Mouse (Mus musculus) ovary, adult 10 weeks (tissue): ENCODE results near the gene Ptpn3. TPM values are rescaled to one million over a fixed set of nuclear protein-coding genes. Genes with fewer than 3 reads are reported as not detected.

Experiments used
- polyA plus RNA-seq: library from polyadenylated mRNA; stranded (reverse); fragments of 350-450 nt; fragmentation: Illumina TruSeq; extraction: RNeasy Lipid Tissue Mini Kit (QIAGEN cat#74804); gene quantifications from one replicate; pipeline ENCODE4 v1.2.3, GENCODE M21; 2014

The Ptpn3 gene
- 11.5 TPM for polyA plus RNA-seq

DNA sequence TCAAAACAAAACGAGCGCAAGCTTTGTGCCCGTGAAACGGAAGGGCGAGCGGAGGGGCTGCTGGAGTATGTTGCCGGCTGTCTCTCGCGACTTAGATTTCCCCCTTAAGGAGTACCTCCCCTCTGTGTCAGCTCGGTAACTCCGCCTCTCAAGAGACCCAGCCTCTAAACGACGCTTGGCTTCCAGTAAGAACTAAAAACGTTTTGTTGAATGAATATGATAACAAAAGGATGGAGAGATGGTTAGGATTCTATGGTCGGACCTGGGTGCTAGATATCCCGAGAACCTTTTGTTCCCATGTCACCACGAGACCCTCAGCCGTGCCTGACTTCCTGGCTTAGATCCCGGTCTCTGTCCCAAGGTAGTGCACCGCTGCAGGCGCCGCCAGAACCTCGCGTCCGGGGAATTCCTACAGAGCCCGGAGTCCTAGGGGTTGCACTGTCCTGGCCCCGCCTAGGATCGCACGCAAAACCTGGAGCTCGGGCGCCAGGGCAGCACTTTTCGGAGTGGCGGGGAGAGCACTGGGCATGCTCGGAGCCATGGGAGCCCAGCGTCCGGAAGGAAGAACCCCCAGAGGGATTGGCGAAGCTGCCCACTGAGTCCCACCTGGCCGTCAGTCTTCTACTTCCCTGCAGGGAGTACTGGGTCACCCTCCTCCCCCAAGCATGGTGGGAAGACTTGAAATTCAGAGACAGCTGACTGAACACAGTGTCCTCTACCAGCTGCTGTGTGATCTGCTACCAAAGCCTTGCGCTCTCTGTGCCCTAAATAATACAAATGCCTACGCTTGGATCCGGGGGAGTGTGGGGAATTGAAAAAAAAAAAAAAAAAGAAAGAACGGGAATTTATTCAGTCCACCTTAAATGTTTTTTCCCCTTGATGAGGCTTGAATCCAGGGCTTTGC, at the start of gene Ptpn3:
TSS of gene Ptpn3 (minus strand) at position 428 of the 904 bp plus-strand sequence.

DNA sequence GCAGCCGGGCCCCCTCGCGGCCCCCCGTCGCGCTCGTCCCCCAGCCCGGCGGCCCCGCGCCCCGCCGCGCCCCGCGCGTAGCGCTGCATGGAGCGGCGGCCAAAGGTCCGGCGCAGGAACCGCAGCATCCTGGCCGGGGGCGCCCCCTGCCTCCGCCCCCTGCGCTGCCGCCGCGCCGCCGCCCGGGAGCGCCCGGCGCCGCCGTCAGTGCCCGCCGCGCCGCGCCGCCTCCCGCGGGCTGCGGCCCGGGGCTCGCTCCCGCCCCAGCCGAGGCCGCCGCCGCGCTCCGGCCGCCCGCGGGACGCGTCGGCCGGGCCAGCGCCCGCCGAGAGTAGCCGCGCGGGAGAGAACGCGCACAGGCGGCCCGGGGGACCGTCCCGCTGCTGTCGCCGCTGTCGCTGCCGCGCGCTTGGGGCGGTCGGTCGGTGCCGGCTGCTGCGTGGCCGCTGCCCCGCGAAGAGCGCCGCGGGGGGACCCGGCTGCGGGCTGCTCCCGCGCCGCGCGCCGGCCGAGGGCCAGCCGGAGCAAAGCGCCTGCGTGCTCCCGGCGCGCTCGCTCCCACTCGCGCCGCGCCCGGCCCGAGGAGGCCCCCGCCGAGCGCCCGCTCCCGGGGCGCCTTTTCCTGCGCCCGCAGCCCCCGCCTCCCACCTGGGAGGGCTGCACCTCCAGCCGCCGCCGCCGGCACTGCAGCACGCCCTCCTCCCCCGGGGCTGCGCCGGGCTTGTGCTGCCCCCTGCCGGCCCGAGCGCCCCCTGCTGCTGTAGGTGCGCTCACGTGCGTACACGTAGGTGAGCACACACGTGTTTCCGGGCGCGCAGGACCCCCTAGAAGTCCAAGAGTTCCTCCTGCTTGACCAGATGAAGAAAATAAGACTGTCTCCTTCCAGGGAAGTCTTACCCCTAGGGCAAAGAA, 158.4 kb downstream of the Ptpn3 start, which contains the start of gene Epb41l4b:
TSS of gene Epb41l4b (minus strand) at position 412 of the 912 bp plus-strand sequence.

Other genes with a start within 250 kb of the Ptpn3 start
- 21.4 TPM for gene Epb41l4b, start 158.4 kb downstream of the Ptpn3 start, polyA plus RNA-seq
- 4.8 TPM for gene Palm2, start 132.4 kb upstream of the Ptpn3 start, polyA plus RNA-seq